Mouse (Mus musculus): ENCODE measurements around the gene Ebp. TPM values are rescaled to one million over a fixed set of nuclear protein-coding genes. Genes with fewer than 3 reads are reported as not detected.

The Ebp gene
- total RNA-seq (2017) = 58.5 and 66.5 TPM in 2 replicates

- peak; percentile 40 for ATAC-seq (replicated peaks; ENCODE audit: low read depth, poor library complexity, severe bottlenecking)
Observed at GRCm38 (mm10) chrX:8193419-8193723, at the start of gene Ebp. Gene Ebp, minus strand, starts transcription at chrX:8193512.

- no peak for ATAC-seq (replicated peaks; ENCODE audit: low read depth, poor library complexity, severe bottlenecking)
Observed at GRCm38 (mm10) chrX:8238804-8239395, 45.6 kb upstream of the Ebp start.

- no peak for ATAC-seq (replicated peaks; ENCODE audit: low read depth, poor library complexity, severe bottlenecking)
Observed at GRCm38 (mm10) chrX:8236704-8237103, 43.4 kb upstream of the Ebp start.

GRCm38 (mm10) chrX:8233602-8234001, 40.3 kb upstream of the Ebp start:
- no peak for ATAC-seq (replicated peaks; ENCODE audit: low read depth, poor library complexity, severe bottlenecking)

GRCm38 (mm10) chrX:8230272-8230671, 37.0 kb upstream of the Ebp start:
- ATAC-seq (replicated peaks; ENCODE audit: low read depth, poor library complexity, severe bottlenecking) = no peak

GRCm38 (mm10) chrX:8223473-8223872, 30.2 kb upstream of the Ebp start:
- no peak for ATAC-seq (replicated peaks; ENCODE audit: low read depth, poor library complexity, severe bottlenecking)

- ATAC-seq (replicated peaks; ENCODE audit: low read depth, poor library complexity, severe bottlenecking) = no peak
Observed at GRCm38 (mm10) chrX:8222678-8223421, 29.5 kb upstream of the Ebp start.

- no peak for ATAC-seq (replicated peaks; ENCODE audit: low read depth, poor library complexity, severe bottlenecking)
Observed at GRCm38 (mm10) chrX:8222296-8222677, 29.0 kb upstream of the Ebp start.

- no peak for ATAC-seq (replicated peaks; ENCODE audit: low read depth, poor library complexity, severe bottlenecking)
Observed at GRCm38 (mm10) chrX:8219651-8220050, 26.3 kb upstream of the Ebp start.

GRCm38 (mm10) chrX:8218114-8218513, 24.8 kb upstream of the Ebp start:
- no peak for ATAC-seq (replicated peaks; ENCODE audit: low read depth, poor library complexity, severe bottlenecking)

- ATAC-seq (replicated peaks; ENCODE audit: low read depth, poor library complexity, severe bottlenecking) = no peak
Observed at GRCm38 (mm10) chrX:8217383-8217782, 24.1 kb upstream of the Ebp start.

GRCm38 (mm10) chrX:8211490-8212207, 18.3 kb upstream of the Ebp start:
- no peak for ATAC-seq (replicated peaks; ENCODE audit: low read depth, poor library complexity, severe bottlenecking)

GRCm38 (mm10) chrX:8209720-8210119, 16.4 kb upstream of the Ebp start:
- no peak for ATAC-seq (replicated peaks; ENCODE audit: low read depth, poor library complexity, severe bottlenecking)

- ATAC-seq (replicated peaks; ENCODE audit: low read depth, poor library complexity, severe bottlenecking) = no peak
Observed at GRCm38 (mm10) chrX:8207224-8207623, 13.9 kb upstream of the Ebp start.

- ATAC-seq (replicated peaks; ENCODE audit: low read depth, poor library complexity, severe bottlenecking) = no peak
Observed at GRCm38 (mm10) chrX:8206694-8207197, 13.4 kb upstream of the Ebp start.

- ATAC-seq (replicated peaks; ENCODE audit: low read depth, poor library complexity, severe bottlenecking) = peak; percentile 89
Observed at GRCm38 (mm10) chrX:8206015-8206693, 12.8 kb upstream of the Ebp start, which contains the start of gene Porcn. Gene Porcn, minus strand, starts transcription at chrX:8206525.

- ATAC-seq (replicated peaks; ENCODE audit: low read depth, poor library complexity, severe bottlenecking) = no peak
Observed at GRCm38 (mm10) chrX:8205551-8205950, 12.2 kb upstream of the Ebp start.

GRCm38 (mm10) chrX:8205088-8205487, 11.8 kb upstream of the Ebp start:
- no peak for ATAC-seq (replicated peaks; ENCODE audit: low read depth, poor library complexity, severe bottlenecking)

GRCm38 (mm10) chrX:8204076-8204475, 10.8 kb upstream of the Ebp start:
- no peak for ATAC-seq (replicated peaks; ENCODE audit: low read depth, poor library complexity, severe bottlenecking)

GRCm38 (mm10) chrX:8203105-8203504, 9.8 kb upstream of the Ebp start:
- ATAC-seq (replicated peaks; ENCODE audit: low read depth, poor library complexity, severe bottlenecking) = no peak
